Mouse (Mus musculus): ENCODE measurements around the gene Gm4303. TPM values are rescaled to one million over a fixed set of nuclear protein-coding genes. Genes with fewer than 3 reads are reported as not detected.
"Not testable (repeated sequence)": the region's sequence is repeated elsewhere in the genome, so short reads cannot be mapped to it uniquely, and the experiment has no call there.

Gene Gm4303
- polyA plus RNA-seq (2012; rRNA removed): not detected in 2 replicates
- polyA plus RNA-seq (2014; fragmentation: Nextera tagmentation; extraction: Ambion mirVana): not detected in 2 replicates

GRCm38 (mm10) chr10:100345672-100346071, at the start of gene Gm4303:
Gm4303 (plus strand) TSS chr10:100345972.
- H3K4me3 ChIP-seq (replicated peaks; ENCODE audit: low read length); H3K27ac ChIP-seq (replicated peaks; ENCODE audit: low read depth, low read length); H3K27me3 ChIP-seq (ENCODE audit: control insufficient read depth, insufficient read depth, low read length); H3K36me3 ChIP-seq (ENCODE audit: control insufficient read depth, insufficient read depth, low read length); H3K9me3 ChIP-seq (ENCODE audit: control insufficient read depth, low read length); ATAC-seq (ENCODE audit: low FRiP score, low read depth); H3K9ac ChIP-seq (ENCODE audit: low read depth, low read length, severe bottlenecking); H3K4me2 ChIP-seq (replicated peaks; ENCODE audit: low read depth, low read length, severe bottlenecking); H3K4me1 ChIP-seq (ENCODE audit: control insufficient read depth, insufficient read depth, low read length); DNase-seq (ENCODE audit: low spot score): not testable (repeated sequence)
- no CpG with 5 or more reads among the region's 3 CpGs for WGBS

- H3K36me3 ChIP-seq (ENCODE audit: control insufficient read depth, insufficient read depth, low read length): no peaks in the 10 kb centered on the region
- ATAC-seq (ENCODE audit: low FRiP score, low read depth): no peak
- DNase-seq (ENCODE audit: low spot score): no peak
- H3K4me2 ChIP-seq (replicated peaks; ENCODE audit: low read depth, low read length, severe bottlenecking): no peak overlapping the region
- H3K4me1 ChIP-seq (ENCODE audit: control insufficient read depth, insufficient read depth, low read length): no peaks in the 10 kb centered on the region
- TF ChIP-seq POLR2A (IDR thresholded peaks at IDR 0.05; ENCODE audit: borderline replicate concordance, extremely low read depth, insufficient read depth, insufficient read length): no peak
- 76% methylated on average over 2 of the region's 2 CpGs for WGBS
- H3K4me3 ChIP-seq (replicated peaks; ENCODE audit: low read length): no peak overlapping the region
- H3K9me3 ChIP-seq (ENCODE audit: control insufficient read depth, low read length): no peaks in the 10 kb centered on the region
- no peak overlapping the region for H3K27ac ChIP-seq (replicated peaks; ENCODE audit: low read depth, low read length)
- H3K27me3 ChIP-seq (ENCODE audit: control insufficient read depth, insufficient read depth, low read length): no peaks in the 10 kb centered on the region
- no peak overlapping the region for H3K9ac ChIP-seq (ENCODE audit: low read depth, low read length, severe bottlenecking)
Measured at GRCm38 (mm10) chr10:100296105-100296504, 49.7 kb upstream of the Gm4303 start.

GRCm38 (mm10) chr10:100300106-100300505, 45.7 kb upstream of the Gm4303 start:
- H3K27me3 ChIP-seq (ENCODE audit: control insufficient read depth, insufficient read depth, low read length); H3K9me3 ChIP-seq (ENCODE audit: control insufficient read depth, low read length); DNase-seq (ENCODE audit: low spot score); H3K27ac ChIP-seq (replicated peaks; ENCODE audit: low read depth, low read length); H3K36me3 ChIP-seq (ENCODE audit: control insufficient read depth, insufficient read depth, low read length); H3K4me1 ChIP-seq (ENCODE audit: control insufficient read depth, insufficient read depth, low read length); ATAC-seq (ENCODE audit: low FRiP score, low read depth); H3K4me3 ChIP-seq (replicated peaks; ENCODE audit: low read length); H3K9ac ChIP-seq (ENCODE audit: low read depth, low read length, severe bottlenecking); H3K4me2 ChIP-seq (replicated peaks; ENCODE audit: low read depth, low read length, severe bottlenecking): not testable (repeated sequence)

- not testable (repeated sequence) for H3K27me3 ChIP-seq (ENCODE audit: control insufficient read depth, insufficient read depth, low read length); H3K9me3 ChIP-seq (ENCODE audit: control insufficient read depth, low read length); H3K4me2 ChIP-seq (replicated peaks; ENCODE audit: low read depth, low read length, severe bottlenecking); H3K27ac ChIP-seq (replicated peaks; ENCODE audit: low read depth, low read length); H3K36me3 ChIP-seq (ENCODE audit: control insufficient read depth, insufficient read depth, low read length); DNase-seq (ENCODE audit: low spot score); H3K4me3 ChIP-seq (replicated peaks; ENCODE audit: low read length); ATAC-seq (ENCODE audit: low FRiP score, low read depth); H3K4me1 ChIP-seq (ENCODE audit: control insufficient read depth, insufficient read depth, low read length); H3K9ac ChIP-seq (ENCODE audit: low read depth, low read length, severe bottlenecking)
- no CpG with 5 or more reads among the region's 2 CpGs for WGBS
Measured at GRCm38 (mm10) chr10:100335376-100335775, 10.4 kb upstream of the Gm4303 start, which contains the start of gene Gm4301. Gm4301 (plus strand) TSS chr10:100335676.

GRCm38 (mm10) chr10:100340536-100340935, 5.2 kb upstream of the Gm4303 start, which contains the start of gene Gm4302:
Gm4302 (plus strand) TSS chr10:100340836.
- H3K4me3 ChIP-seq (replicated peaks; ENCODE audit: low read length); H3K9ac ChIP-seq (ENCODE audit: low read depth, low read length, severe bottlenecking); H3K9me3 ChIP-seq (ENCODE audit: control insufficient read depth, low read length); H3K27me3 ChIP-seq (ENCODE audit: control insufficient read depth, insufficient read depth, low read length); ATAC-seq (ENCODE audit: low FRiP score, low read depth); H3K36me3 ChIP-seq (ENCODE audit: control insufficient read depth, insufficient read depth, low read length); H3K4me2 ChIP-seq (replicated peaks; ENCODE audit: low read depth, low read length, severe bottlenecking); H3K4me1 ChIP-seq (ENCODE audit: control insufficient read depth, insufficient read depth, low read length); DNase-seq (ENCODE audit: low spot score); H3K27ac ChIP-seq (replicated peaks; ENCODE audit: low read depth, low read length): not testable (repeated sequence)
- no CpG with 5 or more reads among the region's 3 CpGs for WGBS

- not testable (repeated sequence) for H3K9me3 ChIP-seq (ENCODE audit: control insufficient read depth, low read length); H3K4me3 ChIP-seq (replicated peaks; ENCODE audit: low read length); H3K27ac ChIP-seq (replicated peaks; ENCODE audit: low read depth, low read length); ATAC-seq (ENCODE audit: low FRiP score, low read depth); H3K4me1 ChIP-seq (ENCODE audit: control insufficient read depth, insufficient read depth, low read length); H3K27me3 ChIP-seq (ENCODE audit: control insufficient read depth, insufficient read depth, low read length); H3K9ac ChIP-seq (ENCODE audit: low read depth, low read length, severe bottlenecking); H3K4me2 ChIP-seq (replicated peaks; ENCODE audit: low read depth, low read length, severe bottlenecking); H3K36me3 ChIP-seq (ENCODE audit: control insufficient read depth, insufficient read depth, low read length); DNase-seq (ENCODE audit: low spot score)
- WGBS: no CpG with 5 or more reads among the region's 3 CpGs
Measured at GRCm38 (mm10) chr10:100350793-100351192, 5.0 kb downstream of the Gm4303 start, which contains the start of gene Gm4305. Gm4305 (plus strand) TSS chr10:100351093.

GRCm38 (mm10) chr10:100356841-100357240, 11.1 kb downstream of the Gm4303 start:
- not testable (repeated sequence) for H3K9me3 ChIP-seq (ENCODE audit: control insufficient read depth, low read length); H3K9ac ChIP-seq (ENCODE audit: low read depth, low read length, severe bottlenecking); ATAC-seq (ENCODE audit: low FRiP score, low read depth); H3K4me3 ChIP-seq (replicated peaks; ENCODE audit: low read length); H3K4me2 ChIP-seq (replicated peaks; ENCODE audit: low read depth, low read length, severe bottlenecking); H3K4me1 ChIP-seq (ENCODE audit: control insufficient read depth, insufficient read depth, low read length); DNase-seq (ENCODE audit: low spot score); H3K27me3 ChIP-seq (ENCODE audit: control insufficient read depth, insufficient read depth, low read length); H3K36me3 ChIP-seq (ENCODE audit: control insufficient read depth, insufficient read depth, low read length); H3K27ac ChIP-seq (replicated peaks; ENCODE audit: low read depth, low read length)
- WGBS: 75% methylated on average over 1 of the region's 2 CpGs

- not testable (repeated sequence) for H3K27ac ChIP-seq (replicated peaks; ENCODE audit: low read depth, low read length); H3K4me3 ChIP-seq (replicated peaks; ENCODE audit: low read length); H3K27me3 ChIP-seq (ENCODE audit: control insufficient read depth, insufficient read depth, low read length); H3K9ac ChIP-seq (ENCODE audit: low read depth, low read length, severe bottlenecking); H3K4me2 ChIP-seq (replicated peaks; ENCODE audit: low read depth, low read length, severe bottlenecking); H3K36me3 ChIP-seq (ENCODE audit: control insufficient read depth, insufficient read depth, low read length); DNase-seq (ENCODE audit: low spot score); H3K9me3 ChIP-seq (ENCODE audit: control insufficient read depth, low read length); ATAC-seq (ENCODE audit: low FRiP score, low read depth); H3K4me1 ChIP-seq (ENCODE audit: control insufficient read depth, insufficient read depth, low read length)
- WGBS: no CpG with 5 or more reads among the region's 3 CpGs
Measured at GRCm38 (mm10) chr10:100361038-100361437, 15.3 kb downstream of the Gm4303 start, which contains the start of gene Gm4307. Gm4307 (plus strand) TSS chr10:100361338.

Data from limb, embryonic 14.5 days (tissue).